Mouse (Mus musculus): ENCODE results near the gene Lsm11. TPM values are rescaled to one million over a fixed set of nuclear protein-coding genes. Genes with fewer than 3 reads are reported as not detected.
A peak's percentile ranks its signal among the peaks of the same experiment; 100 is the strongest.

Lsm11 gene
- total RNA-seq (2021) = 10 to 100 TPM; 30.7 to 32.7 TPM

DNA sequence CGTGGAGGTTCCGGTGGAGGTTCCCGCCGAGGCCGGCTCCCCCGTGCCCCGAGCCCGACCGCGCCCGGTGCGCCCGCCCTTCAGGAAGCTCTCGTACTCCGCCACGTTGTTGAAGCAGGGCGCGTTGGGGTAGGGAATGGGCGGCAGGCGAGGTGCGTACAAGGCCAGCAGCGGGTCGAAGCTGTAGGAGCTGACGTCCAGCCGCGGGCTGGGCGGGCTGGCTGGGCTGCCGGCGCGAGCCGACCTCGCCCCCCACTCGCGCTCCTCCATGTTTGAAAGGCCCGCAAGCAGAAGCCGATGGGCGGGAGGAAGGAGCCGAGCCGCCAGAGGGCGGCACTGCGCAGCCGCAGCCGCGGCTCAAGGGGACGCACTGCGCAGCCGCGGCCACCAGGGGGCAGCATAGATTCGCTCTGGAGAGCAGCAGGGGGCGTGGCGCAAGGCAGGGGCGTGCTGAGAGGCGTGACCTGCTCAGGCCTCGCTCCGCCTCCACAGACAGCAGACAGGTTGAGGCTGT is at the start of gene Lsm11:
Gene Lsm11, minus strand, starts transcription at position 293 of the 514 bp plus-strand sequence.
- peak; percentile 96 to 98 for DNase-seq

GRCm38 (mm10) chr11:45992087-45992486 is 47.4 kb upstream of the Lsm11 start:
- no peak for DNase-seq

DNA sequence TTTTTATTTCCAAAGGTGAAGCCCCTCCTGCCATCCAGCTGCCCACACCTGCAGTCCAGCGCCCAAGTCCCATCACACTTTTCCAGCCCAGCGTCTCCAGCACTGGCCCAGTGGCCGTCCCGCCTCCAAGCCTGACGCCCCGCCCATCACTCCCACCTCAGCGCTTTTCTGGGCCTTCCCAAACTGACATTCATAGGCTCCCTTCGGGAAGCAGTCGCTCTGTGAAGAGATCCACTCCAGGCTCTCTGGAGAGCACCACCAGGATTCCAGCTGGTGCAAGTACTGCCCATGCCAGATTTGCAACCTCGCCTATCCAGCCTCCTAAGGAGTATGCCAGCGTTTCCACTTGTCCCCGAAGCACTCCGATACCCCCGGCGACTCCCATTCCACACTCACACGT is 46.9 kb upstream of the Lsm11 start:
- no peak for DNase-seq

DNA sequence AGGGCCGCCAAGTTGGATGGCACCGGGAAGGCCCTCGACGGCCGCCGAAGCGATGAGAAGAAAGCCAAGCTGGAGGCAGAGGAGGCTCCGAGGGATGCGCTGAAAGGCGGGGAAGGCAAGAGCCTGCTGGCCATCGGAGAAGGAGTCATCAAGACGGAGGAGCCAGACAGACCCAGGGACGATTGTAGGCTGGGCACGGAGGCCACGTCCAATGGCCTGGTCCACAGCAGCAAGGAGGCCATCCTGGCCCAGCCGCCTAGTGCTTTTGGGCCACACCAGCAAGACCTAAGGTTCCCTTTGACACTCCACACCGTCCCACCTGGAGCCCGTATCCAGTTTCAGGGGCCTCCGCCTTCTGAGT is 36.1 kb upstream of the Lsm11 start:
- DNase-seq = no peak

GRCm38 (mm10) chr11:45979946-45980892 is 35.5 kb upstream of the Lsm11 start, which contains the start of gene Sox30:
Gene Sox30, plus strand, starts transcription at chr11:45980310.
- DNase-seq = peak; percentile 18 to 32

DNA sequence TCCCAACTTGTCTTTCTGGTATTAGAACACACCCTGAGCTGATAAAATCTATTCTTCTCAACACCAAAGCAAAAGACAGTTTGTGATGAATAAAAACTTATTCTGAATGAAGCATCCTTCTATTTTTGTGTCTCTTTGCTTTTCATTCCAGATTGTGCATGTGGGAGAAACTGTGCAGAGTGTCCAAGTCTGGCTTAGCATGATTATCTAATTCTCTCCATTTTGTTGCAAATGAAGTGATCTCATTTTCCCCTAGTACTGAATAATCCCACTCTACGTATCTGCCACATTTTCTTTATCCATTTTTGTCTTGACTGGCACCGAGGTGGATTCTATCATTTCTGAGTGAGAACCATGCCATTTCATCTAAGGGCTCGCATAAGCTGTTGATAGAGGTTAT is 31.3 kb upstream of the Lsm11 start:
- DNase-seq = peak in 1 of 2 experiments; percentile 21

- no peak for DNase-seq
Observed at GRCm38 (mm10) chr11:45974466-45974865, 29.7 kb upstream of the Lsm11 start.

GRCm38 (mm10) chr11:45973635-45974034 is 28.9 kb upstream of the Lsm11 start:
- DNase-seq = no peak

GRCm38 (mm10) chr11:45968466-45968865 is 23.7 kb upstream of the Lsm11 start:
- no peak for DNase-seq

DNA sequence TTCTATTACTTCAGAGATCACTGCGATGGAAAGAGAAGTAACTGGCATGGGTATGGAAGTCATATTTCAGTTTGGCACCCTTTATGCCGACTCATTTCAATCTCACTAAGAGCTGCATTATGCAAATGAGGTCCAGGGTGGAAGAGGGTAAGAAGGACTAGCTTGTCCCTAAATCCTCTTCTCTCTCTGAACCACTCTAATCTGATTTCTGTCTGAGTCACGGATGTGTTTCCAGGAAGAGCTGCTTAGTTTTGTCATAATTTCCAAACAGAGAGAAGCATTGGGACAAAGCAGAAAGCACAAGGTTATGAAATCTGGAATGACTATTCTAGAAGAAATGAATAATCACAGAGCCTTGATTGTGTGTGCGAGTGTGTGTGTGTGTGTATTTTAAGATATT is 22.2 kb upstream of the Lsm11 start:
- DNase-seq = no peak

GRCm38 (mm10) chr11:45960003-45960402 is 15.3 kb upstream of the Lsm11 start:
- DNase-seq = no peak

GRCm38 (mm10) chr11:45959598-45959997 is 14.9 kb upstream of the Lsm11 start:
- DNase-seq = no peak

DNA sequence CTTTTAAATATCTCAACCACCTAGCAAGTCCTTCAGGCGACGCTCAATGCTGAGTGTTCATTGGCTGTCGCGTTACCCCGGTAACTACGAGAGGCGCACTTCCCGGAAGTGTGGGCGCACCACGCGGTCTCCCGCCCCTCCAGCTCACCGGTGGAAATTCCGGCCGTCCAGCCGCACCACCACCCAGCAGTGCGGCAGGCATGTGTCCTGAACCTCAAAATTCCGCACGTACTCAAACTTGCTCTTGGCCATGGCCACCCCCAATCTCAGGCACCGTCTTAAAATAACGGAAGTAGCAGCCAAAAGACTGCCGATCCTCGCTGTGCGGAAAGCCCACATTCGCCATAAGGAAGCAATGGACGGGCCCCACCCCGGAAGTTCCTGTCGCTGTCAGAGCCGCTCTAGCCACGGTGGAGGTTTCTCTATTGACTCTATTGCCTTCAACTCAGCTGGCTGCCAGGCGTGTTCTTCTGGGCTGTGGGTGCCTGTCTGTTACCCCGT is 10.4 kb upstream of the Lsm11 start, which contains the start of gene Thg1l:
Gene Thg1l, minus strand, starts transcription at position 368 of the 501 bp plus-strand sequence.
- DNase-seq = peak; percentile 92 to 93

GRCm38 (mm10) chr11:45947491-45947890 is 2.8 kb upstream of the Lsm11 start:
- DNase-seq = peak; percentile 44 to 48

DNA sequence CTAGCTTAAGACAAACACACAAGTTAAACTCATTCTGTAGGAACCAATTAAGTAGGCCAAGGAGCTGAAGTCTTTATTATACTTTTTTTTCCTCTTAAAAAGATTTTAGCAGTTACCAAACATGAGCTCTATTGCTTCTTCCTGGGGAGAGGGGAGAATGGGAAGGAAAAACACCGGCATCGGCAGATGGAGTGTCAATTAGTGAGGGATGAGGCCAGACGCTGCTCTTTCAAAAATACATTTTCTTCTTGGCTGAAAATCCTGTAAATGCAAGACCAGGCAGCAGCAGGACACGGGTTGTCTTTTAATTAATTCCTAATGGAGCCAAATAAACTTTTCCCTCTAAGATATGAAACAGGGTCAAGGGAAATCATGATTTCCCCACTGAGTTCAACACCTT is 2.1 kb upstream of the Lsm11 start:
- DNase-seq = peak; percentile 18 to 27

GRCm38 (mm10) chr11:45943891-45944642 is 668 bp downstream of the Lsm11 start:
- no peak for DNase-seq

- peak; percentile 59 to 66 for DNase-seq
Observed at GRCm38 (mm10) chr11:45943108-45943705, 1.5 kb downstream of the Lsm11 start.

DNA sequence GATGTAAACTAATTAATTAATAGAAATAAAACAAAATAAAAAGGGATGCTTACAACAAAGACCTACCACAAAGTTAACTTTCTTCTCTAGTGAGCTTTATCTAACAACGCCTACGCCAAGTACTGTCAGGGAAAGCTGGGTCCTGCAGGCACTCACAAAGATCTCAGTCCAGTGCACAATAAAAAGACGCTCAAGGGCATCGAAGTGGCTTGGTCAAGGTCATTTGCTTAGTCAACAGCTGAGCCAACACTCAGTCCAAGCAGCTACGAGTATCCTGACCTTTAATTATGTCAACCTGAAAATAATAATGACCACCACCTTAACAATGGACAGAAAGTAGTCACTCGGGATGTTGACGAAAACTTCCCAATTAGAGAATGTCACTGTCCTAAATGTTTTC is 2.5 kb downstream of the Lsm11 start:
- DNase-seq = no peak

DNA sequence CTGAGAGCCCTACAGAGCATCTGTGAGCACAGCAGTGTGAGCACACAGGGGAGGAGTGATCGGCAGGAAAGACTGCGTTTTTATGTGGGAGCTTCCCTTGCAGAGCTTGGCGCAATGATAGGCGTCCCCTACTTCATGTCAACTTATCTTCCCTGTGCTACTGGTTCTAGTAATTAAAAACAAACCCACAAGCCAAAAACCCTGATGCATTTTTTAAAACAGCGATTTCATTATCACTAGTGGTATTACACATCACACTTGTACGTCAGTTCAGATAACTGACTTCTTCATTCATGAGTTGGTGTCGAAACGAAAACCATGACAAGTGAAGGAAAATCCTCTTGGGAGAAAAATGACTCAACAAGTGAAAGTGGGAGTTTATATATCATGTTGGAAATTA is 5.8 kb downstream of the Lsm11 start:
- no peak for DNase-seq

DNA sequence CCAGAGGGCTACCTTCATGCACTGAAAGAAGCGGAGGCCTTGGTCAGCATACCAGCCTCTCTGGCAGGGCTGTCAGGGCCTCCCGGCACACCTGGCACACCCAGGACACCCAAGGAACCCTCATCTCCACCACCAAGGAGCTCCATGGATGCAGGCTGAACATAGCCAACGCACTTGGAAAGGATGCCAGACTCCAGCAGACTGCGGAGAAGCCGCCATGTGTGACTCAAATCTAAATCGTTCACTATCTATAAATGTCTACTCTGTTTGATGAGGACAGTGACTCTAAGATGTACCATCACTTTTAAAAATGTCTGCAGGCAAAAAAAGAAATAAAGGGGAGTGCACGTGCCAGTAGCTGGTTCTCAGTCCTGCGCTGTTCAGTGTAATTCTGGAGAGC is 7.3 kb downstream of the Lsm11 start:
- no peak for DNase-seq

- no peak for DNase-seq
Observed at GRCm38 (mm10) chr11:45932771-45933170, 12.0 kb downstream of the Lsm11 start.

DNA sequence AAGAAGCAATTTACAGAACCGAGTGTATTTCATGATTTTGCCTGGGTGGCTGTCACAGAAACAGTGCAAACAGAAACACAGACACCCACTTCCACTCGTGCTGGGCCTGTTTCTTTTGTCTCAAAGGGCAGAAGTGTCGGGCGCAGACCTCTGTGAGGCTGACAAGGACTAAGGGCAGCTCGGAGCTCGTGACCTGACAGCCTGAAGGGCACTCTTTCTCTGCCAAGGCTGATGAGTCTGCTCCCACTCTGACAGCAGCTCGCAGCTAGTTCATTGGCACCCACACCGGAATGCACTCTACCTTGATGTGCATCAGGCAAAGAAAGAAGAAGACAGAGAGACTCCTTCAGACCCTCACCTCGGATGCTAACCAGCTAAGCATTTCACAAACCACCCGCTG is 15.2 kb downstream of the Lsm11 start:
- DNase-seq = no peak

DNA sequence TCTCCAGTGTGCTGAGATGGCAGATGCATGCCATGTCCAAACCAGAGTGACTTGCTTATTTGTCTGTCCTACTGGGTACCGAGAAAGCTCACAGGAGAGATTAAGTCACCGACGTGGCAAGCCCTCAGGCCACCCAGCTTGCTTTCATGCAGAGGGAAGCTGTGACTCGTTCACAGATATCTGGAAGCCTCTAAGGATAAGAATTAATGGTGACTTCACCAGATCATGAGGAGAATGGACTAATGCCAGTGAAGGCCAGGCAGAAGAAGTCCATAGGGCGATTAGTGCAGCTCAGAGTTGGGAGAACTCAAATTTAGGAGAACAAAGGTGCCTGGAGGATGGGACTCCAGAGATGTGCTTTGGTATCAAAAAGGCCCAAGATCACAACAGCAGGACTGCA is 17.3 kb downstream of the Lsm11 start:
- DNase-seq = no peak

Measured in layer of hippocampus, postnatal 36 days (tissue).